Mouse (Mus musculus) cerebellum, adult 2 months (tissue): ENCODE measurements around the gene Cipc. TPM values are rescaled to one million over a fixed set of nuclear protein-coding genes. Genes with fewer than 3 reads are reported as not detected.

Experiments used
- DNase-seq, 2 experiments: peaks; one replicate each; pipeline ENCODE4 v3.0.0; 2021
- H3K27ac ChIP-seq: fragments of 200-500 bp; 2 replicates; pipeline ENCODE4 v1.5.1; 2012; ENCODE audit warnings: low read length, control low read depth, inconsistent platforms; ENCODE audit not compliant: insufficient read depth
- H3K27me3 ChIP-seq: fragments of 200-500 bp; 2 replicates; pipeline ENCODE4 v1.6.1; 2012; ENCODE audit warnings: inconsistent platforms, mild to moderate bottlenecking, low read length, moderate library complexity; ENCODE audit not compliant: control insufficient read depth, insufficient read depth
- H3K4me1 ChIP-seq: fragments of 200-500 bp; 2 replicates; pipeline ENCODE4 v1.6.1; 2011; ENCODE audit warnings: low read length; ENCODE audit not compliant: control insufficient read depth, insufficient read depth
- H3K4me3 ChIP-seq: fragments of 200-500 bp; replicated peaks from 2 replicates; pipeline ENCODE3; 2011; ENCODE audit warnings: mild to moderate bottlenecking, low read depth, low read length, control low read depth; ENCODE audit not compliant: insufficient read depth
- CTCF ChIP-seq: fragments of 200-500 bp; IDR thresholded peaks from 2 replicates; pipeline ENCODE4 v1.5.1; 2011; ENCODE audit warnings: low read depth, mild to moderate bottlenecking, control low read depth, low read length, moderate library complexity, borderline replicate concordance; ENCODE audit not compliant: insufficient read depth
- POLR2A ChIP-seq: fragments of 200-500 bp; IDR thresholded peaks from 2 replicates; pipeline ENCODE4 v1.6.1; 2011; ENCODE audit warnings: low read length, control low read depth, borderline replicate concordance; ENCODE audit not compliant: insufficient read depth
- WGBS: fragments of 180-500 bp; shearing (Covaris S2); methylation state at CpG from one replicate; pipeline ENCODE4 v1.1.7; 2018; 5-methylcytosine and 5-hydroxymethylcytosine counted together
- polyA plus RNA-seq: library from polyadenylated mRNA; depleted of rRNA; stranded (reverse); fragments of >200 nt; gene quantifications from 2 replicates; pipeline ENCODE4 v1.2.3, GENCODE M21; 2012

The Cipc gene
- polyA plus RNA-seq, 1 experiment = 127 TPM

- Histone ChIP-seq H3K27me3 (no peaks in the 10 kb centered on the region), H3K4me3 (no peak overlapping the region), H3K4me1 (peaks cover 67% of the 10 kb centered on the region), H3K27ac (peak overlapping the region; percentile 76)
- 31% methylated on average over 5 of the region's 5 CpGs for WGBS
- peak in 1 of 2 experiments; percentile 56 for DNase-seq
- TF ChIP-seq CTCF (no peak), POLR2A (no peak)
Measured at GRCm38 (mm10) chr12:86959661-86960060, 12.8 kb downstream of the Cipc start.

GRCm38 (mm10) chr12:86960138-86960537, 13.3 kb downstream of the Cipc start:
- peak overlapping the region; percentile 76 for H3K27ac ChIP-seq
- H3K4me1 ChIP-seq = peaks cover 70% of the 10 kb centered on the region
- WGBS = 9% methylated on average over 15 of the region's 15 CpGs
- peak; percentile 92 to 97 for DNase-seq
- H3K27me3 ChIP-seq = no peaks in the 10 kb centered on the region
- H3K4me3 ChIP-seq = no peak overlapping the region
- TF ChIP-seq CTCF (peak; percentile 26; the same call in 1 of the 2 replicates), POLR2A (no peak)

- peak; percentile 62 to 67 for DNase-seq
- peak overlapping the region; percentile 74 for H3K27ac ChIP-seq
- H3K4me3 ChIP-seq = no peak overlapping the region
- TF ChIP-seq CTCF = no peak
- no peak for TF ChIP-seq POLR2A
- no peaks in the 10 kb centered on the region for H3K27me3 ChIP-seq
- WGBS = 7% methylated on average over 3 of the region's 3 CpGs
- peaks cover 73% of the 10 kb centered on the region for H3K4me1 ChIP-seq
Measured at GRCm38 (mm10) chr12:86960791-86961335, 14.0 kb downstream of the Cipc start.

GRCm38 (mm10) chr12:86961589-86962344, 14.9 kb downstream of the Cipc start:
- TF ChIP-seq POLR2A (no peak), CTCF (no peak)
- WGBS = 18% methylated on average over 11 of the region's 11 CpGs
- Histone ChIP-seq H3K27ac (peak overlapping the region; percentile 74), H3K4me1 (peaks cover 68% of the 10 kb centered on the region), H3K4me3 (no peak overlapping the region), H3K27me3 (no peaks in the 10 kb centered on the region)
- DNase-seq = peak; percentile 62 to 74

GRCm38 (mm10) chr12:86964278-86965057, 17.6 kb downstream of the Cipc start:
- Histone ChIP-seq H3K4me3 (no peak overlapping the region), H3K27me3 (no peaks in the 10 kb centered on the region), H3K27ac (peak overlapping the region; percentile 95), H3K4me1 (peaks cover 61% of the 10 kb centered on the region)
- DNase-seq = peak; percentile 83 to 93
- WGBS = 22% methylated on average over 16 of the region's 16 CpGs
- TF ChIP-seq POLR2A (no peak), CTCF (no peak)

GRCm38 (mm10) chr12:86965237-86965799, 18.5 kb downstream of the Cipc start:
- TF ChIP-seq POLR2A (no peak), CTCF (no peak)
- DNase-seq = peak in 1 of 2 experiments; percentile 37
- peak overlapping the region; percentile 80 for H3K27ac ChIP-seq
- H3K4me1 ChIP-seq = peaks cover 58% of the 10 kb centered on the region
- 31% methylated on average over 4 of the region's 4 CpGs for WGBS
- H3K4me3 ChIP-seq = no peak overlapping the region
- no peaks in the 10 kb centered on the region for H3K27me3 ChIP-seq

GRCm38 (mm10) chr12:86968468-86969219, 21.8 kb downstream of the Cipc start:
- 53% methylated on average over 13 of the region's 13 CpGs for WGBS
- DNase-seq = peak in 1 of 2 experiments; percentile 46
- no peak for TF ChIP-seq POLR2A
- TF ChIP-seq CTCF = no peak
- H3K27ac ChIP-seq = no peak overlapping the region; the same call in 1 of the 2 replicates
- peaks cover 41% of the 10 kb centered on the region for H3K4me1 ChIP-seq
- no peak overlapping the region for H3K4me3 ChIP-seq
- no peaks in the 10 kb centered on the region for H3K27me3 ChIP-seq
